Mouse (Mus musculus): ENCODE results near the gene C5ar1. TPM values are rescaled to one million over a fixed set of nuclear protein-coding genes. Genes with fewer than 3 reads are reported as not detected.

Gene C5ar1
- polyA plus RNA-seq, 1 experiment from 2014 or later = 2.4 TPM

- H3K9me3 ChIP-seq = no peaks in the 10 kb centered on the region
- H3K36me3 ChIP-seq = peaks cover 20% of the 10 kb centered on the region
- no peak overlapping the region for H3K9ac ChIP-seq
- H3K4me2 ChIP-seq (replicated peaks) = no peak overlapping the region
- ATAC-seq = no peak
- whole genome bisulfite sequencing = 83% methylated on average over 7 of the region's 7 CpGs
- no peak overlapping the region for H3K27ac ChIP-seq
- H3K4me1 ChIP-seq (replicated peaks) = 0 out of 2 replicates have a peak, but pooled peaks cover 3% of the 10 kb centered on the region
- H3K4me3 ChIP-seq (replicated peaks) = no peak overlapping the region
- H3K27me3 ChIP-seq (replicated peaks) = no peaks in the 10 kb centered on the region
Observed at GRCm38 (mm10) chr7:16207076-16207475, 52.3 kb downstream of the C5ar1 start.

DNA sequence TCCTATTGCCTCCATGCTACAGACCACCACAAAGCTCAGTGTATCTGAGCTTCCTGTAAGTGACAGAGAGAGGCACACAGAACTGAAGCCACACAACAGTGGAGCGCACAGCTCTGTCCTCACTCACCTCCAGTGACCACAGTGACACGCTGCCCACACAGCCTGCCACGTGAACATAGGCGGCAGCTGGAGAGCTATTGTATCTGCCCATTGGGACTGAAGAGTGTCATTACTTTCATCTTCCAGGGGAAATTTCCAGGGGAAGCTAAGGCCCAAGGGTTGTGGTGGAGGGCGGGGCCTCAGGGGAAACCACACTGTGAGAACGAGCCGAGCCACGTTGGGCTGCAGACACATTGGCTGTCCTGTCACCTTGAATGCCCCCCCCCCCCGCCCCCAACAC is 54.5 kb downstream of the C5ar1 start:
- no peak overlapping the region for H3K9ac ChIP-seq
- H3K27me3 ChIP-seq (replicated peaks) = no peaks in the 10 kb centered on the region
- ATAC-seq = no peak
- H3K36me3 ChIP-seq = peaks cover 27% of the 10 kb centered on the region
- 80% methylated on average over 8 of the region's 9 CpGs for WGBS
- H3K4me3 ChIP-seq (replicated peaks) = no peak overlapping the region
- no peak overlapping the region for H3K27ac ChIP-seq
- no peaks in the 10 kb centered on the region for H3K9me3 ChIP-seq
- H3K4me2 ChIP-seq (replicated peaks) = no peak overlapping the region
- 0 out of 2 replicates have a peak, but pooled peaks cover 3% of the 10 kb centered on the region for H3K4me1 ChIP-seq (replicated peaks)

- WGBS = 89% methylated on average over 13 of the region's 13 CpGs
- Histone ChIP-seq H3K27ac (0 out of 2 replicates have a peak overlapping the region, but pooled peaks have one; percentile 28), H3K27me3 (replicated peaks) (no peaks in the 10 kb centered on the region), H3K9ac (no peak overlapping the region), H3K4me2 (replicated peaks) (no peak overlapping the region), H3K36me3 (peaks cover 29% of the 10 kb centered on the region), H3K4me3 (replicated peaks) (no peak overlapping the region), H3K9me3 (no peaks in the 10 kb centered on the region), H3K4me1 (replicated peaks) (no peaks in the 10 kb centered on the region)
- peak; percentile 11; the same call in 1 of the 2 replicates for ATAC-seq
Observed at GRCm38 (mm10) chr7:16203505-16203903, 55.8 kb downstream of the C5ar1 start.

DNA sequence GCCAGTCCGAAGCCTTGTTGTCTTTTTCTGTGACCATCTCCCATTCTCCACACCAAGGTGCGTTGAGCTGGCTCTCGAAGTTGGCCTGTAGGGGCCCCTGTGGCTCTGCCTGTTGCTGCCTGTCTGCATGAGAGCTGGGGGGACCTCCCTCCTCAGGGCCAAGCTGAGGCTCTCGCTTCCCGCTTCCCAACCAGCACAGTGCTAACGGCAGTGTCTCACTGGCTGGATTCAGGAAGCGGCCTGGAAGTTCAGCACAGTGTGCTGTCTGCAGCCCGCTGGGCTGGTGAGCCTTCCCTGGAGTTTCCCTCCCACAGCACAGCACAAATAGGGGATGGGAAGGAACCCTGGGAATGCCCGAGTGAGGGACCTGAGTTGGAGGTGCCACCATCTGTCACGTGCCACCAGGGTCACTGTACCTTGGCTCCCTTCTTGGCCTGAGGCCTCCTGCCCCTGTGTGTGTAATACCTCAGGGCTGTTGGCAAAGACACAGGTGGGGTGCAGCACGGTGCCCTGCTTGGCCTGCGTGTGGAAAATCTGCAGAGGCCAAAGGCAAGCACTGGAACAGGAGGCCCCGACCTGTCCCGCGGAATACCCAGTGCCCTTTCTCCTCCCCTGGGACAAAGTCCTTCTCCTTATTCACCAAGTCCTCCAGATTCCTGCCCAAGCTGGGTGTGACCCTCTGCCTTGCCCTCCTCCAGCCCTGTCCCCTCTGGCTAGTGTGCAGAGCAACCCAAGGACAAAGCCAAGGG is 56.4 kb downstream of the C5ar1 start:
- H3K4me3 ChIP-seq (replicated peaks) = no peak overlapping the region
- no peaks in the 10 kb centered on the region for H3K4me1 ChIP-seq (replicated peaks)
- H3K27me3 ChIP-seq (replicated peaks) = no peaks in the 10 kb centered on the region
- H3K9me3 ChIP-seq = no peaks in the 10 kb centered on the region
- 75% methylated on average over 15 of the region's 15 CpGs for WGBS
- H3K4me2 ChIP-seq (replicated peaks) = no peak overlapping the region
- H3K36me3 ChIP-seq = peaks cover 32% of the 10 kb centered on the region
- H3K27ac ChIP-seq = peak overlapping the region; percentile 28; the same call in 1 of the 2 replicates
- peak; percentile 57 for ATAC-seq
- no peak overlapping the region for H3K9ac ChIP-seq

DNA sequence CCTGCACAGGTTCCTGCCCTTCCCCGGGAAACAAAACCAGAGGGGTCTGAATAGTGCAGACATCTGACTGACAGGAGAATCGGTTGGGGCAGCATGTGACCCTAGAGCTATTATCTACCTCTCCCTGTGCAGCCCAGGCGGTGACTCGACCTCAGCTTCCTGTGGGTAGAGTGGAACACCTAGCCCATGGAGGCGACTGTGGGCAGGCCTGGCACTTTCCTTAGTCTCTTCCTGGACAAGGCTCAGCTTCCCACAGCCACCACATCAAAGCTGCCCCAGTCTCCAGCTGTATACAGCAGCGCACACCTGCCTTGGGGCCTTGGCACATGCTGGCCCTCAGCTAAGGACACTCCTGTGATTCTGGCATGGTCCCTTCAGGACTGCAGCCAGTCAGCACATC is 58.2 kb downstream of the C5ar1 start:
- Histone ChIP-seq H3K27me3 (replicated peaks) (no peaks in the 10 kb centered on the region), H3K27ac (no peak overlapping the region), H3K4me3 (replicated peaks) (no peak overlapping the region), H3K4me1 (replicated peaks) (no peaks in the 10 kb centered on the region), H3K9me3 (no peaks in the 10 kb centered on the region), H3K4me2 (replicated peaks) (no peak overlapping the region), H3K36me3 (peaks cover 40% of the 10 kb centered on the region), H3K9ac (no peak overlapping the region)
- ATAC-seq = no peak
- 85% methylated on average over 6 of the region's 6 CpGs for WGBS

GRCm38 (mm10) chr7:16198540-16198939 is 60.8 kb downstream of the C5ar1 start:
- H3K27ac ChIP-seq = no peak overlapping the region
- no peak overlapping the region for H3K9ac ChIP-seq
- no peak overlapping the region for H3K4me3 ChIP-seq (replicated peaks)
- no peak for ATAC-seq
- no peak overlapping the region for H3K4me2 ChIP-seq (replicated peaks)
- H3K36me3 ChIP-seq = peaks cover 32% of the 10 kb centered on the region
- H3K27me3 ChIP-seq (replicated peaks) = no peaks in the 10 kb centered on the region
- 86% methylated on average over 11 of the region's 11 CpGs for WGBS
- no peaks in the 10 kb centered on the region for H3K9me3 ChIP-seq
- no peaks in the 10 kb centered on the region for H3K4me1 ChIP-seq (replicated peaks)

DNA sequence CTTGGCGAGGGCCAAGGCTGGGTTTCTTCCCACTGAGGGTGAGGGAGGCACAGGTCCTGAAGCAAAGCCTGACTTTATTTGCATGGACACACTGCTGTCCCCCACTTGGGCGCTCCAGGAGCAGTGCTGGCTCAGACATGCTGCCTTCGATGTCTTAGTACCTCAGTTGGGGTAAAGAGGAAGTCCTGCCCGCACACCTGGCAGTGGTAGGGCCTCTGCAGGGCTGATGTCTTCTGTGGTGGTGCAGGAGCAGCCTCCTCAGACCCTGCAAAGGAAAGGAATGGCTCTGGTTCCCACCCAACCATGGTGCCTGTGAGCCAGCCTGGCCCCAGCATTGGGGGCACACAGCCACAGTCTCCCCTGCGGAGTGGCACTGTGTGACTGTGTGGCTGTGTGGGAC is 62.2 kb downstream of the C5ar1 start:
- Histone ChIP-seq H3K4me2 (replicated peaks) (no peak overlapping the region), H3K4me3 (replicated peaks) (no peak overlapping the region), H3K9ac (no peak overlapping the region), H3K36me3 (peaks cover 26% of the 10 kb centered on the region), H3K9me3 (no peaks in the 10 kb centered on the region), H3K27ac (no peak overlapping the region), H3K27me3 (replicated peaks) (no peaks in the 10 kb centered on the region), H3K4me1 (replicated peaks) (no peaks in the 10 kb centered on the region)
- WGBS = 75% methylated on average over 5 of the region's 5 CpGs
- no peak for ATAC-seq

Other genes with a start within 250 kb of the C5ar1 start
- 4.9 and 5.4 TPM in 2 replicates for gene Bicra, start 211.6 kb downstream of the C5ar1 start, polyA plus RNA-seq (2015; fragmentation: Nextera tagmentation; extraction: Ambion mirVana)
- gene Zfp541, start 197.7 kb downstream of the C5ar1 start, polyA plus RNA-seq (2015; fragmentation: Nextera tagmentation; extraction: Ambion mirVana) = 0.03 and 0.06 TPM in 2 replicates
- 186 and 194 TPM in 2 replicates for gene Napa, start 161.1 kb downstream of the C5ar1 start, polyA plus RNA-seq (2015; fragmentation: Nextera tagmentation; extraction: Ambion mirVana)
- 24.4 and 25.6 TPM in 2 replicates for gene Kptn, start 139.6 kb downstream of the C5ar1 start, polyA plus RNA-seq (2015; fragmentation: Nextera tagmentation; extraction: Ambion mirVana)
- gene Slc8a2, start 129.7 kb downstream of the C5ar1 start, polyA plus RNA-seq (2015; fragmentation: Nextera tagmentation; extraction: Ambion mirVana) = 0.15 and 0.23 TPM in 2 replicates
- 30.8 and 31.8 TPM in 2 replicates for gene Meis3, start 84.5 kb downstream of the C5ar1 start, polyA plus RNA-seq (2015; fragmentation: Nextera tagmentation; extraction: Ambion mirVana)
- gene Dhx34, start 37.5 kb downstream of the C5ar1 start, polyA plus RNA-seq (2015; fragmentation: Nextera tagmentation; extraction: Ambion mirVana) = 21.8 and 34.2 TPM in 2 replicates
- 0.13 and 0.23 TPM in 2 replicates for gene C5ar2, start 15.4 kb downstream of the C5ar1 start, polyA plus RNA-seq (2015; fragmentation: Nextera tagmentation; extraction: Ambion mirVana)
- gene Inafm1, start 14.1 kb upstream of the C5ar1 start, polyA plus RNA-seq (2015; fragmentation: Nextera tagmentation; extraction: Ambion mirVana) = 16.4 and 16.6 TPM in 2 replicates
- 23.3 and 24.7 TPM in 2 replicates for gene Ccdc9, start 27.3 kb upstream of the C5ar1 start, polyA plus RNA-seq (2015; fragmentation: Nextera tagmentation; extraction: Ambion mirVana)
- 5.9 and 6.4 TPM in 2 replicates for gene Bbc3, start 48.9 kb upstream of the C5ar1 start, polyA plus RNA-seq (2015; fragmentation: Nextera tagmentation; extraction: Ambion mirVana)
- gene Sae1, start 128.3 kb upstream of the C5ar1 start, polyA plus RNA-seq (2015; fragmentation: Nextera tagmentation; extraction: Ambion mirVana) = 270 and 284 TPM in 2 replicates
- 13.8 and 14.4 TPM in 2 replicates for gene Zc3h4, start 141.4 kb upstream of the C5ar1 start, polyA plus RNA-seq (2015; fragmentation: Nextera tagmentation; extraction: Ambion mirVana)
- gene Tmem160, start 193.2 kb upstream of the C5ar1 start, polyA plus RNA-seq (2015; fragmentation: Nextera tagmentation; extraction: Ambion mirVana) = 48.9 and 54.8 TPM in 2 replicates
- 0.25 and 0.38 TPM in 2 replicates for gene Npas1, start 218.2 kb upstream of the C5ar1 start, polyA plus RNA-seq (2015; fragmentation: Nextera tagmentation; extraction: Ambion mirVana)

Measured in intestine, embryonic 15.5 days (tissue).